Mouse (Mus musculus) ovary, adult 18-20 months (tissue): ENCODE data around the gene P2rx6.
"Not testable (repeated sequence)": the region's sequence is repeated elsewhere in the genome, so short reads cannot be mapped to it uniquely, and the experiment has no call there.

ENCODE experiments used
- DNase-seq: peaks from one replicate; pipeline ENCODE4 v3.0.0; 2022; ENCODE audit warnings: low spot score, mixed read lengths

Gene P2rx6

DNA sequence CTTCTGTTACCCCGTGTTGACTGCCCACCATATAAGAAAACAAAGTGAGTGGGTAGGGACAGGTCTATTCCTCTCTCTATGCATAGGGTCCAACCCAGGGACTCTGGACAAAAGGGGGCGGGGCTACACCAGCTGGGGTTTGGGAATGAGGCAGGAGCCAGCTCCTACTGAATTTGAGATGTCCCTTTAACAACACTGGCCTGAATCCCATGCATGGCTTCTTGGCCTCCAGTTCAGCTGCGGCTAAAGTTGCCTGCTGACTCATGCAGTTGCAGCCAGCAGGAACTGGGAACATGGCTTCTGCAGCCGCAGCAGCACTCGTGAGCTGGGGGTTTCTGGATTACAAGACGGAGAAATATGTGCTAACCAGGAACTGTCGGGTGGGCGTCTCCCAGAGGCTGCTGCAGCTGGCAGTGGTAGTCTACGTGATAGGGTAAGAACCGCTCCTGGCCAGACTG, at the start of gene P2rx6:
Gene P2rx6 (plus strand): TSS at position 135 of the 458 bp plus-strand sequence.
- peak; percentile 31 for DNase-seq

DNA sequence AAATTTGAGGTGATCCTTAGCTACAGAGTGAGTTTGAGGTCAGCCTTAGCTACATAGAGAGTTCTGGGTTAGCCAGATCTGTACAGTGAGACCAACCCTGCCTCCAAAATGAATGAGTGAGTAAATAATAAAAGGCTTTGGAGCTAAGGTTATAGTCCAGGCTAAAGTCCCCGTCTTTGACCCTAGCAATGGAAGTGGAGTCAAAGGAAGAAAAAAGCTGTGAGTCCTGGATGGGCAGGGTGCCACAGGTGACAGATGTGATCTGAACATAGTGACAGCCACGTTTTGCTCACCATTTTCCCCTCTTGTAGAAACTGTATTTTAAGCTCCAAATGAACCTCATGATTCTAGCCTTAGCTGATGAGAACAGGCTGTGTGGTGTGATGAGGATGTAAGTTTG, 42.8 kb upstream of the P2rx6 start:
- no peak for DNase-seq

DNA sequence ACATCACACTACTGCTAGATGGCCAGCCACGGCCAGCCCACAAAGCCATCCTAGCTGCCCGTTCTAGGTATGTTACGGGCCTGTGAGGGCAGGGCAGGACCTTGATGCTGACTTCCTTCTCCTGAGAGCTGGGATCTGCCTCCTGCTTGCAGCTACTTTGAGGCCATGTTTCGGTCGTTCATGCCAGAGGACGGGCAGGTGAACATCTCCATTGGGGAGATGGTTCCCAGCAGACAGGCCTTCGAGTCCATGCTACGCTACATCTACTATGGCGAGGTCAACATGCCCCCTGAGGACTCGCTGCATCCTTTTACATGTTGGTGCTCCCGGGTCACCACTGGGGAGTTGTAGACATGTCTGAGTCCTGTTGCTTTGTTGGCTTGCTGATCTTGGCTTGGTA, 37.5 kb upstream of the P2rx6 start:
- DNase-seq: no peak

DNA sequence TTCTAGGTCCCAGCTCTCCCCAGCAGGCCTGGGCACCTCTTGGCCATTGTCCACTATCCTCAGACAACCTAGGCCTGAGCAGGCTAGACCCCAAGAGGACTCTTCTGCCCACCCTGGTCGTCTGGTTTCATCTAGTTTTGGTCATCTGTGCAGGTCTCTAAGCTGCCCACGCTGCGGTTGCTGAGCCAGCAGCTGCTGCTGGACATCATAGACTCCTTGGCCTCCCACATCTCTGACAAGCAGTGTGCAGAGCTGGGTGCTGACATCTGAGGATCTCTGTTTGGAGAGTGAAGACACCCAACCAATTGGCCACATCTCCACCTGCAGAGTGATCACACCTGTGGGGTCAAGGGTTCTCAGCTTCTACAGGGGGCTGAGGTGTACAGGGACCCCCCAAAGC, 36.2 kb upstream of the P2rx6 start:
- no peak for DNase-seq

DNA sequence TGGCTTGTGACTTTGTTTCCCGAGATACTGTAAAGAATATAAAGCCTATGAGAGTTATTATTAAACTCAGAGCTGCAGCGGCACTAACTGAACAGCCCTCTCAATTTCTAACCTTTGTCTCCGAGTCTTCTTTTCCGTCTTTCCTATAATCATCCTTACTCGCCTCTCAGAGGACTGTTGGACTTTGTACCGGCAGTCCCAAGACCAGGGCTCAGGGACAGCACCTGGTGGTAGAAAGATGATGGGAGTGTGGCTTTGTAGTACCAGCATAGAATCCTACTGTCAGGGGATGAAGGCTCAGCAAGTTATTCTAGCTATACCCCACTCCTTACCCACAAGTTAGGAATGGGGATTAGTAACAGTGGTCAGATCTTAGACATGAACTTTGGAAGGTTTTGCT, 35.5 kb upstream of the P2rx6 start:
- no peak for DNase-seq

DNA sequence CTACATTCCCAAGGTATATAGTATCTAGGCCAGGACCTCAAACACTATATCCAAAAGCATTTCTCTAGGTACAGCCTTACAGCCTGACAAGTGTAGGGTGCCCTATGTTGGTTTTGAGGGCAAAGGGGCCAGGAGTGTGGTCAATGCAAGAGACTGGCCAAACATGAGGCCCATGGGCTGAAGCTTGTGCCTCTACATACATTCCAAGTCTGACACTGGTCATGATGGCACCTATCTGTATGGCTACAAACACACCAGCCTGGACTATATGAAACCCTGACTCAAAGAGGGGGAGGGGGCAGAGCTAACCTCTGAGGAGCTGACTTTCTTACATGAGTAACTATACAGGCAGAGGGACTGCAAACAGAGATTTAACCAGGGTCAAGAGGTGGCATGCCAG, 34.1 kb upstream of the P2rx6 start:
- DNase-seq: no peak

DNA sequence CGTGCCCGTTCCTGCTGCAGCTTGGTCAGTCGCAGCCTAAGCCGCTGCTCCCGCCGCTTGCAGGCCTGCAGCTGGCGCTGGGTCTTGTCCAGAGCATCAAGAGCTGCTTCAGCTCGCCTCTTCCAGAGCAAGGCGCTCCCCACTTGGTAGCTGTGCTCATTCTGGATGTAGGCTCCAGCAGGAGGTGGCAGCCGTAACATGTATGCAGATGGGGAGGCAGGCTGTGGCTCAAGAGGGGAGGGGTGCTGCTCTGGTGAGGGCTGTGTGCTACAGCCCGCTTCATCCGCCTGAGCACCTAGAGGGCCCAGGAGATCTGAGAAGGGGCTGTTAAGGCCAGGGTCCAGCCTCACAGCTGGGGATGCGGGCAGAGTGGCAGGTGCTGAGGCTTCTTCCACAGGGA, 33.4 kb upstream of the P2rx6 start:
- DNase-seq: no peak

DNA sequence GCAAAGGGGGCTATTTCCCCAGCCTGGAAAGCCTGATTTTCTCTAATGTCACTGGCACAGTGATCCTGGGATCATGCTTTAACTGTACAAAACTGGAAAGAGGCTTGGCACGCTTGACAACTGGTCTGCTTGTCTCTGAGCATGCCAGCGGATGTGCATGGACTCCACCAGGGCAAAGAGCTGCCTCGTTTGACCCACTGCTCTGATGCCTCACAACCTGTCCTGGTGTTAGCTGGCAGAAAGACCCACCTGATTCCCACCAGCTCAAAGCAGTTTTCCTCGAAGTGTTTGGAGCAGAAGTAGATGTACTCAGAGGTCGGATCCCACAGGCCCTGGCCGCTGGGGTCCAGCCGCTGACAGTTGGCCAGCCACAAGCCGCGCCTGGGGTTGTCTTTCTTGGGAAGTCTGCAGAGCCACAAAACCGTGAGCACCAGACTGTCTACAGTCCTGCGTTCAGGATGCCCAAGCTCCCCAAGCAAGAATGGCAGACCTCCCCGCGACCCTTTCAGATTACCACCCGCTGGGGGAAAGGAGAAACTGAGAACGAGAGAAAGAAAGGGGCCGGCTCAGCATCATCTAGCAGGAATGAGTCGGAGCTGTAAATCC, 31.6 kb upstream of the P2rx6 start:
- no peak for DNase-seq

DNA sequence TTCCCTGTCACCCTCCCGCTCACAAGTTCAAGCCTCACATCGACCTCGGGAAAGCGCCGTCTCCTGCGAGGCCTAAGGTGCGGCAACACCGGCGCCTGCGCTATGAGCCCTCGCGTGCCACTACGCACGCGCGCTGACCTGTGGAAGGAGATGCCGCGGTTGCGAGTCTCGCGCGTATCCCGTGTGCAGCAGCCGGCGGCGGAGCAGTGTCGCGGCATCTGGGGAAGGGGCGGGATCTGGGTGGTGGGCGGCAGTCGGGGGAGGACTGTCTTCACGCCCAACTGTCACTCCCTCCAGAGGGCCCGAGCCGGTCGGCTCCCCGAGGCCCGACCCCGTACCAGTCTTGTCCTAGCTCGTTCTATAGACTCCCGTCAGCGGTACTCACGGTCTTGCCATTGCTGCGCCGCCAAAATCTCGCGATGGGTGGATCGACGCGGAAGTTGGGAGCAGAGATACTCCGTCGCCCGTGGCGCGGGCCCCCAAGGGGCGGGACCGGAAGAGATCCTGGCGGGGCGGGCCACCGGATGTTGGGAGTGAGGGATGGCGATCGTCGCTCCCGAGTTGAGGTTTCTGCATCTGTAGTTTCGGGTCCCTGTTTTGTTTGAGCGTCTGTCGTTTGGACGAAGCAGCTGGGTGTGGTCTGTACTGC, 30.9 kb upstream of the P2rx6 start, which contains the start of gene Thap7:
Gene Thap7 (minus strand): TSS at position 497 of the 649 bp plus-strand sequence.
- DNase-seq: peak; percentile 94

DNA sequence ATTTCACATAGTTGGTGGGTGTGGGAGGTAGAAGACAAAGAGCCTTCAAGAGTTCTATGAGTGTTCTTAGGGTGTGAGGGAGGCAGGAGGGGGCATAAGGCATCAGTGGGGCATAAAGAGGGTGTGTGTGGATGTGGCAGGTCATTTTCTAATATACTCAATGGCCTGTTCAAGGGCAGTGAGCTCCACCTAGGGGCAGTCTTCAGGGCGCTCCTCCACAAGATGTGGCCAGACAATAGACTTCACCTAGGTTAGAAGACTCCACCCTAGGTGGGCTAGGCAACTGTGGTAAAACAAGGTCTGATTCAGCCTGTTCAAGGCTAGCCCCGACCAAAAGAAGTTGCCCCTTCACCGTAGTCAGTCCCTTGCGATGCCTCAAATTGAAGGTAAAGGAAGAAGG, 29.4 kb upstream of the P2rx6 start:
- no peak for DNase-seq

DNA sequence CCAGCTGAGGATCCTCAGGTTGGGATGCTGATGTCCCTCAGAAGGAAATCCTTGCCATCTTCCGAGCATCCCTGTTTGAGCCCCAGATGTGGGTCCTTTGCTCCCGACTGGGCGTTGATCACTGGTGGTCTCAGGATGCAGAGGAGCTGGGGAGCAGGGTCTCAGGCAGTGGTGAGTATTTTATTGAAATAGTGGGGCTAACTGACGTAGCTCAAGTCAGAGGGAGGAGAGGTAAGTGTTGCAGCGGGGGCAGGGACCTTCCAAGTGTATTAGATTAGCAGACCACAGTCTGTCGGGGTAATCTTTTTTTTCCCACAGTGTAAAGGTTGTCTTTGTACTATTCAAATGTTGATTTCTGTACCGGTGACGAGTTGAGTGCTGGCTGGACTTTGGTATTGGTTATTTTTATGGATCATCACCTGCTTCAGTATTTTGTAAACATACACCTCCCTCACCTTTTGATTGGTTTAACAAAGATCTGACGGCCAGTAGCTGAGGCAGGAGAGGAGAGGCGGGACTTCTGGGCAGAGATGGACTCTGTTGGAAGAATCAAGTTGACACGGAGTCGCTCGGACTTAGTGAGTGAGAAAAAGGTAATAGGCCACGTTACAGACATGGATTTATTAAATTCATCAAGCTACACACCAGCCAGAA, 28.9 kb upstream of the P2rx6 start:
- no peak for DNase-seq

DNA sequence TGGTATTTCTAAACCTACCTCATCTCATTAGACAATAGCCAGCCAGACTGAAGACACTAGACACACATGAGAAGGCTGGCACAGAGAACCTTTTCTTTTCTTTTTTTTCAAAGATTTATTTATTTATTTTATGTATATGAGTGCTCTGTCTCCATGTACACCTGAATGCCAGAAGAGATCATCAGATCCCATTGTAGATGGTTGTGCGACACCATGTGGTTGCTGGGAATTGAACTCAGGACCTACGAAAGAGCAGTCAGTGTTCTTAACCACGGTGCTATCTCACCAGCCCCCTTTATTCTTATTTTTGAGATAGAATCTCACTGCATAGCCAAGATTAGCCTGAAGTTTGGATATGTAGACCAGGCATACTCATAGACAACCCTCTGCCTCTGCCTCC, 25.1 kb upstream of the P2rx6 start:
- DNase-seq: no peak

DNA sequence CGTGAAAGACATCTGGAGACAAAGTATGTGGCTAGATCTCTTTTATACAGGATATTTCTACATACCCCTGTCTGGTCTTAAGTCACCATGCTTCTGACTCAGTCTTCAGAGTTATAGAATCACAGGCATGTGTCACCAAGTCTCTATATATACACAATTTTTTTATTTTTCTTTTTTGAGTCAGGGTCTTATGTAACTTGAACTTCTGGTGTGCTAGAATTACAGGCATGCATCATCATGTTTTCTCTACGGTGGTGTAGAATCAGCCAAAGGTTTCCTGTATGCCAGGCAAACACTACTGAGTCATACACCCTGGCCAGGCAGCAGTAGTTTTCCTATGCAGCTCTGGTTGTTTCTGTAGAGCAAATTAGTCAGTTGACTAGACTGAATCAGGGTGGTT, 19.1 kb upstream of the P2rx6 start:
- no peak for DNase-seq

DNA sequence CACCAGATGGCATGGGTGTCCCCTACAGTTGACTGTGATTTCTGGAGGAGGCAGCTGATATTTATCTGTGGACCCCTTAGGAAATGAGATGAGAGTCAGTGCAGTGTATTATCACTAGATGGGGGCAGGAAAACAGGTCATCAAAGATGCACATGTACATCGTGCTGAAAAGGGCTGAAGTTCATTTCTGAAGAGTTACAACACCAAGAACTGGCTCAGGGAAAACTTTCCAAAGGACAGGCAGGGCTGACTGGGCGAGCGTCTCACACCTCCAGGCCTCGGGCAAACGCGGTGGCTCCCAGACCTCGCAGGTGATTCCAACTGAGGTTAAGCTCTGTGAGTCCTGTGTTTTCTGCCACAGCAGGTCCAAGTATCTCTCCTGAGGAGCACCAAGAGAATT, 8.8 kb upstream of the P2rx6 start:
- no peak for DNase-seq

DNA sequence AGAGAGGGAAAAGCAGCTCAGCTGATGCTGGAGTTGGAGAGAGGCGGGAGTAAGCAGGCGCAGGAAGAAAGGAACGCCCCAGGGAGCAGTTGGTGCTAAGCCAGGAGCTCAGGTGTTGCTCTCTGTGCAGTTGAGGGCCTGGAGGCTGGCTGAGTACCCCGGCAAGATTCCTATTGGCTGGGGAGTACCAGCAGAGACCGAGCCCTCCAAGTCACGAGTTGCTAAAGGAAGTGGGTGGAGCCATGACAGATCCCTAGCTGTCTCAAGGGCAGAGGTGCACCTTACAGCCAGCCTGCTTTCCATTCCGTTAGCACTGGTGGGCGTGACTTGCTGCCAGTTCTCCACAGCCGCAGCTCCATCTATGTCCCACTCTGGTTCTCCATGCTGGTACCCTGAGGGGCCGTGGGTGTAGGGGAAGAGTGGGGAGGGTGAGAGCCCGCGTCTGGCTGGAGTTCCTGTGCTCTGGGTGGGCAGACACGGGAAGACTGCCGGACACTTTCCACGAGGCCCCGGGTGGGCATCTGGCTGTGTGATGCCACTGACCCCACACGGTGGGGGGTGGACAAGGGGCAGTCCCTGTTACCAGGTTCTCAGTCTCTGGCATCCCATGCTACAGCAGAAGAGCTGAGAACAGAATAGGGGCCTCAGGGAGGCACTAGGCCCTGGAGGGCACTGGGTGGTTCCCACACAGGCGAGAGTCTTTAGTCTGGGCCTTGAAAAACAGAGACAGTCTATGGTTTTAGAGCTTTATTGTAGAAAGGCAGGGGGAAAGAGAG, 7.6 kb upstream of the P2rx6 start:
- peak; percentile 48 for DNase-seq

DNA sequence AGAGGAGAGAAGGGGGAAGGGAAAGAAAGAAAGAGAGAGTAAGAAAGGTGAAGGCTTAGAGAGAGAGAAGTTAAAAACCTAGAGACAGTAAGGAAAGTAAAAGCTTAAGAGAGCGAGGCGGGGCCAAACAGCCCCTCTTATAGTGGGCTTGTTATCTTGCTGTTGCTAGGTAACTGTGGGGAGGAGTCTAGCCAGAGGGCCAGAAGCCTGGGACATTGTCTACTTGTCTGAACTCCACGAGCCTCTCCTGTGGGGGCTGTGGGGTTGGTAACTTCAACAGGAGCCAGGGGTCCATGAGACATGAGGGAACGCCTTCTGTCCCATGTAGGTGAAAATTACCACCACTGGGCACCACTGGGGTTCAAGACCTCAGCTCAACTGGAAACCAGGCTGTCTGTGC, 7.0 kb upstream of the P2rx6 start:
- not testable (repeated sequence) for DNase-seq

DNA sequence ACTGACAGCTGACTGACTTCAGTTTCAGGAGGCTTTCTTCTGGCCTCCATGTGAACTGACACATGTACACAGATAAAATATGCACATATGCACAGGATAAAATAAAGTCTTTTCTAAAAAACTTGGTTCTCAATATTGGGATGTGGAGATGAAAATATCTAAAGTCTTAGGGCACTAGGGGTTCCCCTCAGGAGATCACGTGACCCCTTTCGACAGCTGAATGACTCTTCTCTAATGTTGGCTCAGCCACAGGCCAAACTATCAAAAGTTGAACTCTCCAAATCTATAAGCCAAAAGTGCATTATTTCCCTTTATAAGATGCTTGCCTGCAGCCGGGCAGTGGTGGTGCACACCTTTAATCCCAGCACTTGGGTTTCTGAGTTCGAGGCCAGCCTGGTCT, 5.5 kb upstream of the P2rx6 start:
- DNase-seq: no peak

DNA sequence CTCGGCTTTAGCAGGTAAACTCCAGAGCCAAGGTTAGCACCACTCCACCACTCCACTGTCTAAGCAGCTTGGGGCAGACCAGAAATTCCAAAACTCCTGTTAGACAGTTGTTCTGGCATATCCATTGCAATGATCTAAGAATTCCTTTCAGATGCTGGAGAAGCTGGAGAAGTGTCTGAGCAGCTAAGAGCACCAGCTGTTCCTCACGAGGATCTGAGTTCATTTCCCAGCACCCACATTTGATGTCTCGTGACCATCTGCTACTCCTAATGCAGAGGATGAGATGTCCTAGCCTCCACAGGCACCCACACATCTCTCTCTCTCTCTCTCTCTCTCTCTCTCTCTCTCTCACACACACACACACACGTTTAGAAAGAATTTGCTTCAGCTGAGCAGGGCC, 4.8 kb upstream of the P2rx6 start:
- DNase-seq: no peak

DNA sequence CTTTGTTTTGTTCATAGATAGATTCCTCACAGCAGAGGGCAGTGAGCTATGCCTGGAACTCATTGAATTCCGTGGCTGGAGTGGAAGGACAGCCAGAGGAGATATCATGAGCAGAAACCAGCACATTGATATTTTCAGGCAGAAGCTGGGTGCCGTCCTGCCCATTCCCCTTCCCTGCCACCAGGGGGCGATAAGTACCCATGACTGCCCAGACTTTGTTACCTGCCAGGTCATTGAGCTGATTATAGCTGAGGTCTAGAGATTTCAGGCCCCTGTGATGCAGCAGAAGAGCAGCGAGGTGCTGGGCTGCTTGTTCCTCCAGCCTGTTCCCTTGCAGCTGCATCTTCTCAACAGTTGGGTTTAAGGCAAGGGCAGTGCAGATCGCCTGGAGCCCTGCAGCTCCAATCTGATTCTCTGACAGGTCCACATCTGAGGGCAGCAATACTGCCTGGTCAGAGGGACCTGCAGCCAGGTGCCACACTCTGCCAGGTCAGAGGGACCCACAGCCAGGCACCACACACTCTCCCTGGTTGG, 3.7 kb upstream of the P2rx6 start:
- peak; percentile 48 for DNase-seq

DNA sequence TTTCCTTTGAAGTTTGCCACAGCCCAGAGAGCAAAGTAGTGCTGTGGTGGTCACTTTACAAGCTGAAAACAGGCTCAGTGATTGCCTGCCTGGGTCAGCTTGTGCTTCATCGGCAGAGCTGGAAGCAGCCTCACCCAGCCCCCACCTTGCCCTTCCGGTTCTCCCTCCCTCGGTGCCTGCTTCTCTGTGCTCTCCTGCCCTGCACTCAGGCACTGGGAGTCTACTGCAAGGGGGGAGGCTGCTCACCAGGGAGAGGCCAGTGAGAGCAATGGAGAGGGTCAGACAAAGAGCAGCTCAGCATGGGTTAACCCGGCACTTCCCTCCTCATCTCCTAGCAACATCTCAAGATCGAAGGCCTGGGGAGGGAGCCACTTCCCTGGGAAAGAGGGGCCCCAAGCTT, 2.9 kb upstream of the P2rx6 start:
- no peak for DNase-seq

DNA sequence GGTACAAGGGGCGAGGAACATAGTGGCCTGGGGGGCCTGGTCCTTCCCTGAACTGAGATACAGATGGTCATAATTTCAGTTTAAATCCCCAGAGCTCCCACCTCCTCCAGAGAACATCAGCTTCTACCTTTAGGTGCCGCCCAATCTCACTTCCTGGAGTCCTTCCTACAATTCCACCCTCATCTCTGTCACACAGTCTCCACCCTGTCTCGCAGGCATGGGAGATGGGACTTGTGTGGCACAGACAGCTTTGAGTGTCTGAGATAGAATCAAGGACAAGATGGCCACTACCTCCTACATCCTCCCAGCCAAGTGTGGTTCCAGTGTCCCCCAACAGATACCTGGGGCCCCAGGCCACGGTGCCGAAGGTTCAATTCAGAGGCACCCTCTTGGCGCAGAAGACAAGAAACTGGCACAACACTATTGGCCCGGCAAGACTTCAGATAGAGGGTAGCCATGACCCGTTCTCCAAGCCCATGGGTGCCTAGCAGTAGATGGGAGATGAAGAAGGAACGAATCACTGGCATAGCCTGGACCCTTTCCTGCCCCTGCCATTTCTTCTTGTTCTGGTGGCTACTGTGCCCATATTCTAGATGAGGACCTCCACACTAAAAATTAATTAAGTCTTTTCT, 2.2 kb upstream of the P2rx6 start:
- DNase-seq: no peak

DNA sequence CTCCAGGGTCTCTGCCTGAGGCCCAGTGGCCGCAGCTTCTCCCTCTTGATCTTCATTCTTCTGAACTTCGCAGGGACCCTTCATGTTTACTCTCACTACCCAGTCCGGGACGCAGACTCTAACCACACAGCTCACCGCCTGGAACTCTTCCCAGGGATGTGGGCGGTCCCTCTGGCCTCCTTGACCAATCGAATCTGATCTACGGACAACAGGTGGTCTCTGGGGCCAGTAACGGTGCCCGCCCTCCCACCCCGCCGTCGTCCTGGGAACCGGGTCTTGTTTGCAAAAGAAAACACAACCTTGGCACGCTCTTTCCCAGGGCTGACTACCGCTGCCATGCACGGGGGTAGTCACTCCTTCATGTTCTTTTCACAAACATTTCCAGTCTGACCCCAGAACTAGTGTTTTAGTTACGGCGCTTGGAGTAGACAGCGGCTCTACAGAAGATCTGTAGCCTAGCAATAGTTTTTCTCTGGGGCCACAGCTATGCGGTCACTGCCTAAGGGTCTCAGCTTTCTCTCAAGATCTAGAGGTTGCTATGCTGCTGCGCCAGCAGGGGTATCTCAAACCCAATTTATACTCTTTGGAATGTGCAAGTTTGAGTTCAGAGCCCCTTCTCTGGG, 446 bp upstream of the P2rx6 start, which contains the start of gene Lrrc74b:
Gene Lrrc74b (minus strand): TSS at position 120 of the 623 bp plus-strand sequence.
- peak; percentile 77 for DNase-seq
